Mouse (Mus musculus) kidney, adult 18-20 months (tissue): Measurements from ENCODE around the gene Cnnm1.

Experiments used
- DNase-seq: peaks from one replicate; pipeline ENCODE4 v3.0.0; 2021

Gene Cnnm1

GRCm38 (mm10) chr19:43440112-43440737 lies at the start of gene Cnnm1:
TSS of gene Cnnm1 (plus strand) at chr19:43440436.
- peak; percentile 80 for DNase-seq

GRCm38 (mm10) chr19:43396327-43396726 lies 43.9 kb upstream of the Cnnm1 start:
- peak; percentile 7 for DNase-seq

- no peak for DNase-seq
Observed at GRCm38 (mm10) chr19:43407181-43407580, 33.1 kb upstream of the Cnnm1 start.

- DNase-seq, result no peak
Observed at GRCm38 (mm10) chr19:43415565-43415964, 24.7 kb upstream of the Cnnm1 start.

DNA sequence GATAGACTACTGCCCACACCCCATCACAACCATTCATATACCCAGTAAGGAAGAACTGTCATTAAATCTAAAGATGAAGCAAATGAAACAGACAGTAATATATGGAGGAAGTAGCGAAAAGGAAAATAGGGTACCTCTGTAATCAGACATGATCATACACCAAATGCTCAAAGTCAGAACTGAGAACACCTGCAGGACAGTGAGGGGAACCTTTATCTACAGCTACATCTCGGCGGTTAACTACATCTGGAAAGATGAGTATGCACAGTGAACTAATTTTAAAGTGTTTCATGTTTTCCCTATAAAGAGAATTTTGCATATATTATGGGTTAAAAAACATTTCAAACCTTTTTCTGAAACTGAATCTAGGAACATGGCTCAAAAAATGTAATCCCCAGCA lies 19.7 kb upstream of the Cnnm1 start:
- no peak for DNase-seq

DNA sequence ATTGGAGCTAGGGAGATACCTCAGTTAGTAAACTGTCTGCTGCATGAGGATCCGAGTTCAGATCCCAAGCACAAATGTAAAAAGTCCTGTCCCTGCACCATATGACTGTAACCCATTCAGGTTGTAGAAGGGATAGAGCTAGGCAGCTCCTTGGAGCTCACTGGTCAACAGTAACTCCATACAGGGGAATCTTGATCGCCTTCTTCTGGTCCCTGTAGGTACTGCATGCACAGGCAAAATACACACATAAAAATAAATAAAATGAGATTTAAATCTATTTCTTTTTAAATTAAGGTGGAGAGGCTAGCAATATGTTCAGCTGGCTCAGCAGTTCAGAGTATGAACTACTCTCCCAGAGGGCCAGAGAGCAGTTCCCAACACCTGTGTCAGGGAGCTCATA lies 16.2 kb upstream of the Cnnm1 start:
- DNase-seq, result no peak

- no peak for DNase-seq
Observed at GRCm38 (mm10) chr19:43427446-43428224, 12.6 kb upstream of the Cnnm1 start.

DNA sequence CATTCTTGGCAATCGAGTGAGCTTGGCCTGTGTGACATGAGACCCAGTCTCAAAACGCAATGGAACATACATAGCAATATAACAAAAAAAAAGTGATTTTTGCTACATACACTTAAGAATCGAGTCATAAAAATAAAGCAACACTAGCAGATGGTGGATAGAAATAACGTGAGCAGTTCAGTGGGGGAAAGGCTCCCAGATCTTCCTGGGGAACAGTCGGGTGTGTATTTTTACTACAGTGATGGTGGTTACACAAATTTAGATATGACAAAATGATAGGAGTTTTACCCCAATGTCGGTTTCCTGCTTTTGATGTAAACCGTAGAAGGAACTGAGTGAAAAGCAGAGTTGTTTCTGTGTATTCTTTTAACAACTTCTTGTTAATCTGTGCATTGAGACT lies 990 bp upstream of the Cnnm1 start:
- no peak for DNase-seq

- DNase-seq, result peak; percentile 72
Observed at GRCm38 (mm10) chr19:43440768-43441660, 778 bp downstream of the Cnnm1 start.

DNA sequence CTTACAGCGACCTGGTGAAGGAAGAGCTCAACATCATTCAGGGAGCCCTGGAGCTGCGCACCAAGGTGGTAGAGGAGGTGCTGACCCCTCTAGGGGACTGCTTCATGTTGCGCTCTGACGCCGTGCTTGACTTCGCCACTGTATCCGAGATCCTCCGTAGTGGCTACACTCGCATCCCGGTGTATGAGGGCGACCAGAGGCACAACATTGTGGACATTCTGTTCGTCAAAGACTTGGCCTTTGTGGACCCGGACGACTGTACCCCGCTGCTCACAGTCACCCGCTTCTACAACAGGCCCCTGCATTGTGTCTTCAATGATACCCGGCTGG lies 1.4 kb downstream of the Cnnm1 start:
- DNase-seq, result no peak

DNA sequence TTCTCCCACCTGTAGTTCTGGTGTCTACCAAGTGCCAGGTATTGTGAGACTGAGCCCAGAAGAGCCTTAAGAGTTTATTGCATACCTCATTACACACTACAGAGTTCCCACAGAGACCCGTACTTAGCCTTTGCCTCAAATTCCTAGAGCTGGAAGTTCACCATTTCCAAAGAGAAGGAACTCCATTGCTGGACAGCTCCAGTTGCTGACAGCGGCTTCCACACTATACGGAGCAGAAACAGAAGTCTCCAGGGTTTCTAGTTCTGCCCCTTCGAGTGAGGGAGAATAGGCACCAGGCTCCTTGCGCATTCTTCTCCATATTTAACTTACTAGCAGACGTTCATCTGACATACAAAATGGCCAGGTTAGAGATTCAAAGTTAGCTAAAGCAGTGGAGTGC lies 2.0 kb downstream of the Cnnm1 start:
- no peak for DNase-seq

DNA sequence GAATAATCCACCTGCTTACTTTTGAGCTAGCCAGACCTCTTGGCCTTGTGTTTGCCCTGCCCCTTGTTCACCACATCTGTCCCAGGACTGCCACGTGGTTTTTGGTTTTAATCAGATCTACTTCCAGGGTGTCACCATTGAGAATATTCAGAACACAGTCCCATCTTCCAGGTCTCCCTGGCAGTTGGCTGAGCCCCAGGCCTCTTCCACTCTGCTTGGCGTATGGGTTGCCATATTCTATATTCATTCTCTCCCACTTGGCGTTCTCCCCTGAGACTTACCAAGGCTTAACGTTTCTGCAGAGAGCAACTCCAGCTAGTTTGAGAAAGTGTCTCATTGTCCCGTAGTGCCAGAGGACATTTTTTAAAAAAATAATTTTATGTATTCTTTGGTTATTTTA lies 2.7 kb downstream of the Cnnm1 start:
- no peak for DNase-seq

DNA sequence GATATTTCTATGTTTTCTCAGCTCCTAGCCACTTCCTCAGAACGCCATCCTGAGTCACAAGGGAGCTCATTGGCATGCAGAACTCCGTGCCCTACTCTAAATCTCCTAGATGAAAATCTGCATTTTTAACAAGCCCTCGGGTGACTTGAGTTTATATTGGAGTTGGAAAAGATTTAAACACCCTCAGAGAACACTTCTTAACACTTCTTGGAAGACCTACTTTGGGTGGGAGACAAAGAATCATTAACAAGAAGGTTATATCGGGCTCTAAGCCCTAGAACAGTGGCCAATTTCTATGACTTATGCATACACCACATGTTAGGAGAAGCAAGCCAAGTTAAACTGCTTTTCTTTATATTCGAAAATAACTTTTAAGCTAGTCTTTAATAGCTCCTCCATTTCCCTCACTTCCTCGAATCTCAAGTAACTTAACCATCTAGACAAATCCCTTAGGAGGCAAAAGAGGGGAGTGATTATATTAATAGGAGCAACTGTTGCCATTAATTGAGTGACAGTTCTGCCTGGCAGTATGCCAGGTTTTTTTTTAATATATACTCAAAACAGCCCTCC lies 4.5 kb downstream of the Cnnm1 start:
- no peak for DNase-seq

DNA sequence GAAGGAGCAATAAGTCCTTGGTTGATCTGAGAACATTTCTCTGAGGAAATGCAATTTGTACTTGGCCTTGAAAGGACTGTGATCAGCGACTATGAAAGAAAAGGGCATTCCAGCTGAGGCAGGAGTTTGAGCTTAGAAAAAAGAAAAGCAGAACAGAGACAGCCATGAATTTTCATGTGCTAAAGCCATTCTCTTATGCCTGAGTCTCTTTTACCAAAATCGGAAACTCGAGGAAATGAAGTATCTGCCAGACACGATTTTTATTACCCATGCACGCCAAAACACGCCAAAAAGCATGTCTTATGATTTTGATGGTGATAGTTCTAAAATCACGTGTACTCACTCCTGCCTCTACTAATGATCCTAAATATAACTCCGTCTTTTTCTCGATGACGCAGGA lies 11.3 kb downstream of the Cnnm1 start:
- DNase-seq, result no peak

DNA sequence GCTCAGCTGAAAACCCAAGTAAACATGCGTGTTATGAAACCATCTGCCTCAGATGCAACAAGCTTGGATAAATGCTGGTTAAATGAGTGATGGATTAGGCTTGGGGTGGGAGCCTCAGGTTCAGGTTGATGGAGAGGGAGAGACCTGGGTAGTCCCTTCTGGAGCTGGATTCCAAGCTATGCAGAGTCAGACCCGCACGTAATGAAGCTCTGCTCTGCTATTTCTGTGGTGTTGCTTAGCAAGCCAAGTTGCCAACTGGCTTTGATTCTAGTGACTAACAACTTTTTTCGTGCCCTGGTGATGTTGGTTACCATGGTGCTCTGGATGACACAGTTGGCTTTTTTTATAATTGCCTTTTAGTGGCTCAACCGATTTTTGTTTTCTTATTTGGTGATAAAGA lies 11.9 kb downstream of the Cnnm1 start:
- no peak for DNase-seq

GRCm38 (mm10) chr19:43453025-43453424 lies 12.8 kb downstream of the Cnnm1 start:
- DNase-seq, result no peak

DNA sequence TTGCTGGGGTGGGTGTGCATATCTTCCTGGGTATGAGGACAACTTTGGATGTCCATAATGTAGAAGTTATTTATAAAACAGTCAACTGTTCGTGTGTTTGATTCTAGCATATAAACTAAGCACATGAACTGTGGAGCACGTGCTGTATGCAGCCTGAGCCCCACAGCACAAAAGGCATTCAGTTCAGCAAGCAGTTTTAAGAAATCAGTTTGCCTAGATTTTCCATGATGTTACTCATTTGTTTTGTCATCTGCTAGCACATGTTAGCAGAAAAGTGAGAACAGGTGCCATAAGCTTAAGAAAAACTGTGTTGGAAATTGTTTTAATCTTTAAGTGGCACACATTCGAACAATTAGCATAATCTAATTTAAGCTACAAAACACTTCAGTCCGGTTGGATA lies 19.7 kb downstream of the Cnnm1 start:
- DNase-seq, result no peak

DNA sequence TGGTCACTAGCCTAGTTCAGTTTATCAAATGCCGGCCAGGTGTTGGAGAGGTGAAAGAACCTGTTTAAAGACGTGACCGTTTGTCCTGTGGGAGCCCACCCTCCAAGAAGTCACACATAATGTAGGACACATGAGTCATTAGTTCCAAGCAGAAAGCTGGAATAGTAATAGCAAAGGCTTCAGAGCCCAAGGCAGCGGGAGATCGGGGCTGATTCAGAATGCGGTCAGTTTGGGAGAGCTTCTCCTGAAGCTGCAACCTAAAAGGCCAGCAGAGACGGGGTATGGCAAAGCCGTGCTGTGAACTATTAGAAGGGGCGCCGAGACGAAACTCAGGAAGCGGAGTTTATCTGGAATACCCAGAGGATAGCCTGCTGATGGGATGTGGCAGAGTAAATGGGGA lies 20.2 kb downstream of the Cnnm1 start:
- no peak for DNase-seq

- DNase-seq, result no peak
Observed at GRCm38 (mm10) chr19:43462141-43462540, 21.9 kb downstream of the Cnnm1 start.

GRCm38 (mm10) chr19:43463546-43464293 lies 23.5 kb downstream of the Cnnm1 start:
- peak; percentile 51 for DNase-seq

GRCm38 (mm10) chr19:43464294-43464687 lies 24.1 kb downstream of the Cnnm1 start:
- DNase-seq, result no peak

DNA sequence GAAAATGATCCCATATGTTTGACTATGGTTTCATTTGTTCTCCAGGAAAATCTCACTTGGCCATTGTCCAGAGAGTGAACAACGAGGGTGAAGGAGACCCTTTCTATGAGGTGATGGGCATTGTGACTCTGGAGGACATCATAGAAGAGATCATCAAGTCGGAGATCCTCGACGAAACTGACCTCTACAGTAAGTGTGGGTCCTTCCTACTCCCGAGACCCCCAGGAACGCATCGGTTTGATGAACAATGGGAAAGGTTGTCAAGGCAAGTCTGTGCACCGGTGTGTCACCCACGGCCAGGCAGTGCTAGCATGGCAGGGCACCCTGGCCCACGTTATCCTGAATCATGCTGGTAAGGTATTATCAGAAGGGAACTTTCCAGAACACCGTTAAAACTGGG lies 24.8 kb downstream of the Cnnm1 start:
- no peak for DNase-seq
